In the genomic region with DNA sequence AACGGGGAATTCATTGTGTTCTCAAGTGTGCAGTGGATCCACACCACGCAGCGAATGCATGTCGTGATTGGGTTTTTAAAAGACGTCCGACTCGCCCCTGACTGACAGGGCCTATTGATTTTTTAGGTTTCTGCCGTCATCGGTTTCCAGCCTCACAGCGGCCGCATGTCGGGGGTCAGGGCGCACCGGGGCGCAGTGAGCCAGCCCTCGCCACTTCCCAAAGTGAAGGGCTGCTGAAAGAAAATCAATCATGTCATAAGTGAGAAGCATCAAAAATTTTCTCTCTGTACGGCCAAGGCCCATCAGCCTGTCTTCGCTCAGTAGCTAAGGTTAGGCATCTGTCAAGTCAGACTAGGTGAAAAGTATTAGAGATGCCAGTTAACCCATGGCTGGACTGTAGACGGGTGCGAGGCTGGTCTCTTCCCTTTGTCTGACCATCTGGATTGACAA, we compare ENCODE assay signal across 10 mouse cellular contexts.
A peak's percentile ranks its signal among the peaks of the same experiment; 100 is the strongest.
DNase-seq lines count a peak whose midpoint lies in the region; ATAC-seq and TF ChIP-seq lines count a peak whose summit lies in the region.
"Had no signal": no experiment of that assay in that cellular context is flagged by ENCODE, and none has a peak within 500 bp of the region (broad histone marks: within the 10 kb centered on the region; RNA-seq: fewer than 3 reads in every experiment).

No protein-coding gene starts in this region.

- no peak for TF ChIP-seq CTCF in layer of hippocampus, adult 2 months (conservative IDR thresholded peaks at IDR 0.05)

- peak overlapping the region; percentile 17; the same call in 1 of the 2 replicates for H3K4me2 ChIP-seq in forebrain, embryonic 12.5 days
- peak overlapping the region; percentile 44 for H3K4me2 ChIP-seq in hindbrain, embryonic 14.5 days (replicated peaks)
- peak overlapping the region; percentile 35 for H3K4me2 ChIP-seq in neural tube, embryonic 12.5 days (replicated peaks)

- peak overlapping the region; percentile 8; the same call in 1 of the 2 replicates for H3K27ac ChIP-seq in layer of hippocampus, adult 2 months
- 0 out of 2 replicates have a peak overlapping the region, but pooled peaks have one; percentile 19 for H3K27ac ChIP-seq in forebrain, embryonic 12.5 days
- peak overlapping the region; percentile 73 for H3K27ac ChIP-seq in hindbrain, embryonic 14.5 days
- H3K27ac ChIP-seq in neural tube, embryonic 12.5 days, result no peak overlapping the region

- peak; percentile 51; the same call in 1 of the 2 replicates for ATAC-seq in forebrain, embryonic 12.5 days (ENCODE audit: low FRiP score)
- peak; percentile 67 for ATAC-seq in hindbrain, embryonic 14.5 days (ENCODE audit: low FRiP score)
- no peak for ATAC-seq in neural tube, embryonic 12.5 days (ENCODE audit: low FRiP score, low read depth)

- no peak for DNase-seq in layer of hippocampus, adult 2 months (ENCODE audit: low spot score in 2 of 2)
- no peak for DNase-seq in layer of hippocampus, adult 8-10 months (ENCODE audit: low spot score in 2 of 2)
- no peak for DNase-seq in hindbrain, embryonic 14.5 days (ENCODE audit: low spot score)
- DNase-seq in T-cell, adult 2 months (ENCODE audit: low spot score), result no peak
- DNase-seq in layer of hippocampus, adult 18-20 months (ENCODE audit: low spot score in 2 of 2), result no peak
- DNase-seq in left cerebral cortex, postnatal 14 days (ENCODE audit: low spot score in 2 of 2), result no peak
- DNase-seq: thymus, postnatal 4 days had no signal

- WGBS in forebrain, embryonic 12.5 days, result 29% methylated on average over 20 of the region's 20 CpGs
- 8% methylated on average over 20 of the region's 20 CpGs for WGBS in hindbrain, embryonic 14.5 days
- WGBS in neural tube, embryonic 12.5 days, result 36% methylated on average over 20 of the region's 20 CpGs

- no peaks in the 10 kb centered on the region for H3K9me3 ChIP-seq in forebrain, embryonic 12.5 days
- no peaks in the 10 kb centered on the region for H3K9me3 ChIP-seq in hindbrain, embryonic 14.5 days (ENCODE audit: control insufficient read depth, low read length)
- no peaks in the 10 kb centered on the region for H3K9me3 ChIP-seq in neural tube, embryonic 12.5 days
- H3K9me3 ChIP-seq: G1E had no signal

- intact Hi-C loops in left cerebral cortex, postnatal 14 days (cut with DNase I), result no loop called here

- H3K27me3 ChIP-seq in forebrain, embryonic 12.5 days, result peaks cover 24% of the 10 kb centered on the region
- H3K27me3 ChIP-seq in hindbrain, embryonic 14.5 days (ENCODE audit: control insufficient read depth, insufficient read depth, low read length), result no peaks in the 10 kb centered on the region
- H3K27me3 ChIP-seq in neural tube, embryonic 12.5 days (replicated peaks), result no peaks in the 10 kb centered on the region

- H3K36me3 ChIP-seq in forebrain, embryonic 12.5 days (replicated peaks), result no peaks in the 10 kb centered on the region
- no peaks in the 10 kb centered on the region for H3K36me3 ChIP-seq in hindbrain, embryonic 14.5 days (replicated peaks; ENCODE audit: control insufficient read depth, insufficient read depth)
- no peaks in the 10 kb centered on the region for H3K36me3 ChIP-seq in neural tube, embryonic 12.5 days
- H3K36me3 ChIP-seq: G1E had no signal

- peaks cover 21% of the 10 kb centered on the region for H3K4me1 ChIP-seq in forebrain, embryonic 12.5 days
- peaks cover 38% of the 10 kb centered on the region for H3K4me1 ChIP-seq in hindbrain, embryonic 14.5 days (replicated peaks; ENCODE audit: control insufficient read depth, insufficient read depth, low read length)
- peaks cover 29% of the 10 kb centered on the region for H3K4me1 ChIP-seq in neural tube, embryonic 12.5 days

- no peak overlapping the region; the same call in 1 of the 2 replicates for H3K9ac ChIP-seq in forebrain, embryonic 12.5 days
- peak overlapping the region; percentile 40 for H3K9ac ChIP-seq in hindbrain, embryonic 14.5 days
- no peak overlapping the region for H3K9ac ChIP-seq in neural tube, embryonic 12.5 days

- H3K4me3 ChIP-seq in layer of hippocampus, adult 2 months, result no peak overlapping the region
- H3K4me3 ChIP-seq in forebrain, embryonic 12.5 days (replicated peaks), result 0 out of 2 replicates have a peak overlapping the region, but pooled peaks have one; percentile 7
- H3K4me3 ChIP-seq in hindbrain, embryonic 14.5 days (replicated peaks; ENCODE audit: low read length), result no peak overlapping the region; the same call in 1 of the 2 replicates
- H3K4me3 ChIP-seq in neural tube, embryonic 12.5 days, result no peak overlapping the region
